Mouse (Mus musculus): ENCODE data around the gene Gm5460. TPM values are rescaled to one million over a fixed set of nuclear protein-coding genes. Genes with fewer than 3 reads are reported as not detected.

The Gm5460 gene
- total and polyA plus RNA-seq, 3 experiments: not detected

- Histone ChIP-seq H3K27me3 (ENCODE audit: control insufficient read depth in 1 of 2, insufficient read depth in 2 of 2, low read length in 2 of 2) (no peaks in the 10 kb centered on the region), H3K9ac (ENCODE audit: control insufficient read depth, low read depth, low read length, poor library complexity, severe bottlenecking) (no peak overlapping the region), H3K79me2 (ENCODE audit: control insufficient read depth, insufficient read depth, low read length, poor library complexity) (no peaks in the 10 kb centered on the region), H3K9me3 (replicated peaks; ENCODE audit: insufficient read depth, low read length) (no peaks in the 10 kb centered on the region), H3K4me3 (ENCODE audit: control insufficient read depth in 1 of 2, insufficient read depth in 1 of 2, low read depth in 2 of 2, low read length in 2 of 2) (no peak overlapping the region), H3K27ac (ENCODE audit: control insufficient read depth, low read depth, low read length) (no peak overlapping the region), H3K36me3 (ENCODE audit: control insufficient read depth in 1 of 2, insufficient read depth in 2 of 2, low read length in 2 of 2) (no peaks in the 10 kb centered on the region), H3K4me1 (ENCODE audit: control insufficient read depth in 1 of 2, insufficient read depth in 2 of 2, low read length in 2 of 2) (no peaks in the 10 kb centered on the region)
- no peak for DNase-seq (ENCODE audit: low read depth, low spot score)
- TF ChIP-seq MAFK (IDR thresholded peaks at IDR 0.05; ENCODE audit: borderline replicate concordance, low read depth, low read length) (no peak), RCOR1 (IDR thresholded peaks at IDR 0.05; ENCODE audit: low read depth, low read length) (no peak), POLR2AphosphoS2 (IDR thresholded peaks at IDR 0.05; ENCODE audit: low read length) (no peak), USF1 (IDR thresholded peaks at IDR 0.05; ENCODE audit: low read depth, low read length) (no peak), POLR2AphosphoS5 (IDR thresholded peaks at IDR 0.05; ENCODE audit: borderline replicate concordance, low read depth, low read length) (no peak), MAZ (IDR thresholded peaks at IDR 0.05; ENCODE audit: low read depth, low read length) (no peak), CHD1 (IDR thresholded peaks at IDR 0.05; ENCODE audit: low read depth, low read length) (no peak)
These were observed 24.7 kb downstream of the Gm5460 start for GRCm38 (mm10) chr14:34041241-34041640.

DNA sequence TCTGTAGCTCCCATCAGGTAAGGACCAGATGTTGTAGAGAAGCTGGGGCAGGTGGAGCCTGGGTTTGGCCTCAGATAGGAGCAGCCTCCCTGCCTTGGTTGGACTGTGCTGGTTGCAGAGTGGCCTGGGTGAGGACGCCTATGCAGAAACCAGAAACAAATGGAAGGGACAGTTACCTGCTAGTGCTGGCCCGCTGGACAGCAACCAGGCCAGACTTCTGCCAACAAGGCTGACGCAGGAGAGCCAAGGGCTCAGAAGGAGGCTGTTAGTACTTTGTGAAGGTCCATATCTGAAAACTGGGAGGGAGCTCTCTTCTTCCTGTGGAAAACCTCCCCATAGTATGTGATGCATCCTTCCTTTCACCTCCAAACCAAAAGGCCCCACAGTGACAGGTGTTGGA lies 26.8 kb downstream of the Gm5460 start:
- Histone ChIP-seq H3K4me3 (ENCODE audit: control insufficient read depth in 1 of 2, insufficient read depth in 1 of 2, low read depth in 2 of 2, low read length in 2 of 2) (no peak overlapping the region), H3K9me3 (replicated peaks; ENCODE audit: insufficient read depth, low read length) (no peaks in the 10 kb centered on the region)

GRCm38 (mm10) chr14:34050101-34050779 lies 33.7 kb downstream of the Gm5460 start:
- H3K9ac ChIP-seq (ENCODE audit: control insufficient read depth, low read depth, low read length, poor library complexity, severe bottlenecking): no peak overlapping the region
- H3K27me3 ChIP-seq (ENCODE audit: control insufficient read depth in 1 of 2, insufficient read depth in 2 of 2, low read length in 2 of 2): no peaks in the 10 kb centered on the region
- H3K9me3 ChIP-seq (replicated peaks; ENCODE audit: insufficient read depth, low read length): no peaks in the 10 kb centered on the region
- no peak for DNase-seq (ENCODE audit: low read depth, low spot score)
- no peak overlapping the region for H3K4me3 ChIP-seq (ENCODE audit: control insufficient read depth in 1 of 2, insufficient read depth in 1 of 2, low read depth in 2 of 2, low read length in 2 of 2)
- H3K4me1 ChIP-seq (ENCODE audit: control insufficient read depth in 1 of 2, insufficient read depth in 2 of 2, low read length in 2 of 2): no peaks in the 10 kb centered on the region
- TF ChIP-seq ZC3H11A (IDR thresholded peaks at IDR 0.05; ENCODE audit: low read depth, low read length): no peak
- TF ChIP-seq BHLHE40 (IDR thresholded peaks at IDR 0.05; ENCODE audit: borderline replicate concordance, low read depth, low read length): no peak
- TF ChIP-seq ZKSCAN1 (IDR thresholded peaks at IDR 0.05; ENCODE audit: low read depth, low read length): no peak
- no peak for TF ChIP-seq SMC3 (IDR thresholded peaks at IDR 0.05; ENCODE audit: low read depth, low read length)
- no peak for TF ChIP-seq GABPA (IDR thresholded peaks at IDR 0.05; ENCODE audit: low read depth, low read length)
- TF ChIP-seq TAL1 (IDR thresholded peaks at IDR 0.05; ENCODE audit: low read length): no peak
- TF ChIP-seq CHD2 (IDR thresholded peaks at IDR 0.05; ENCODE audit: low read length): no peak
- no peak for TF ChIP-seq SIN3A (IDR thresholded peaks at IDR 0.05; ENCODE audit: low read length)
- H3K27ac ChIP-seq (ENCODE audit: control insufficient read depth, low read depth, low read length): no peak overlapping the region
- no peaks in the 10 kb centered on the region for H3K36me3 ChIP-seq (ENCODE audit: control insufficient read depth in 1 of 2, insufficient read depth in 2 of 2, low read length in 2 of 2)
- H3K79me2 ChIP-seq (ENCODE audit: control insufficient read depth, insufficient read depth, low read length, poor library complexity): no peaks in the 10 kb centered on the region

More for the DNA sequence above, 26.8 kb downstream of the Gm5460 start:
- Histone ChIP-seq H3K27me3 (ENCODE audit: control insufficient read depth in 1 of 2, insufficient read depth in 2 of 2, low read length in 2 of 2) (no peaks in the 10 kb centered on the region), H3K4me1 (ENCODE audit: control insufficient read depth in 1 of 2, insufficient read depth in 2 of 2, low read length in 2 of 2) (no peaks in the 10 kb centered on the region), H3K27ac (ENCODE audit: control insufficient read depth, low read depth, low read length) (no peak overlapping the region), H3K79me2 (ENCODE audit: control insufficient read depth, insufficient read depth, low read length, poor library complexity) (no peaks in the 10 kb centered on the region), H3K9ac (ENCODE audit: control insufficient read depth, low read depth, low read length, poor library complexity, severe bottlenecking) (no peak overlapping the region), H3K36me3 (ENCODE audit: control insufficient read depth in 1 of 2, insufficient read depth in 2 of 2, low read length in 2 of 2) (no peaks in the 10 kb centered on the region)
- no peak for DNase-seq (ENCODE audit: low read depth, low spot score)
- no peak for TF ChIP-seq KAT2A (conservative IDR thresholded peaks at IDR 0.05; ENCODE audit: low read depth, low read length)
- no peak for TF ChIP-seq MAX (IDR thresholded peaks at IDR 0.05; ENCODE audit: low read length)
- no peak for TF ChIP-seq SMC3 (IDR thresholded peaks at IDR 0.05; ENCODE audit: low read depth, low read length)
- no peak for TF ChIP-seq MAFK (IDR thresholded peaks at IDR 0.05; ENCODE audit: borderline replicate concordance, low read depth, low read length)
- TF ChIP-seq TAL1 (IDR thresholded peaks at IDR 0.05; ENCODE audit: low read length): no peak
- TF ChIP-seq UBTF (IDR thresholded peaks at IDR 0.05; ENCODE audit: borderline replicate concordance, insufficient read depth, low read depth, low read length): no peak
- TF ChIP-seq GABPA (IDR thresholded peaks at IDR 0.05; ENCODE audit: low read depth, low read length): no peak
- no peak for TF ChIP-seq USF1 (IDR thresholded peaks at IDR 0.05; ENCODE audit: low read depth, low read length)
- TF ChIP-seq ZKSCAN1 (IDR thresholded peaks at IDR 0.05; ENCODE audit: low read depth, low read length): no peak
- TF ChIP-seq CHD1 (IDR thresholded peaks at IDR 0.05; ENCODE audit: low read depth, low read length): no peak
- no peak for TF ChIP-seq SIN3A (IDR thresholded peaks at IDR 0.05; ENCODE audit: low read length)
- no peak for TF ChIP-seq CHD2 (IDR thresholded peaks at IDR 0.05; ENCODE audit: low read length)
- no peak for TF ChIP-seq MAZ (IDR thresholded peaks at IDR 0.05; ENCODE audit: low read depth, low read length)
- TF ChIP-seq MYB (IDR thresholded peaks at IDR 0.05; ENCODE audit: low read depth, low read length): no peak
- TF ChIP-seq MYC (IDR thresholded peaks at IDR 0.05; ENCODE audit: low read depth, low read length): no peak
- TF ChIP-seq RCOR1 (IDR thresholded peaks at IDR 0.05; ENCODE audit: low read depth, low read length): no peak
- no peak for TF ChIP-seq MXI1 (IDR thresholded peaks at IDR 0.05; ENCODE audit: low read depth, low read length)
- TF ChIP-seq E2F4 (IDR thresholded peaks at IDR 0.05; ENCODE audit: borderline replicate concordance, low read depth, low read length): no peak

All from MEL (cell line).